Mouse (Mus musculus): ENCODE measurements around the gene Adamts10.

The Adamts10 gene

GRCm38 (mm10) chr17:33523918-33524755 lies at the start of gene Adamts10:
TSS of gene Adamts10 (plus strand) at chr17:33524204.
- DNase-seq, result peak; percentile 27

DNA sequence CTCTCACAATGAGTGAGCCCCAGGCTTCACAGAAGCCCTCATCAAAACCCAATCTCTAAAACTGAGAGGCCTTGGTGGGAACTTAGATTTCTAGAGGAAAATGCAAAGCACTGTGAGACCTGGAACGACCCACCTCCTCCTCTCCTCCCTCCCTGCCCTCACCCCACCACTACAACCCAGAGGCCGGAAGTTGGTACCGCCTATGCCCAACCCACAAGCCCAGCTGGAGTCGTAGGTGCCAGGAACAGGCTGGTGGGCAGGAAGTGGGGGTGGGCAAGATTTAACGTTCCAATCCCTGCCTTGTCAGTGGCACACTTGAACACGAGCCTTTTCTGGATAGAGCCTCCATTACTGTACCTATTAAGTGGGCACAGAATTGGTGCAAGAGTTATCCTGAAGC lies 40.0 kb upstream of the Adamts10 start:
- DNase-seq, result no peak

- no peak for DNase-seq
Measured at GRCm38 (mm10) chr17:33487211-33487610, 36.8 kb upstream of the Adamts10 start.

DNA sequence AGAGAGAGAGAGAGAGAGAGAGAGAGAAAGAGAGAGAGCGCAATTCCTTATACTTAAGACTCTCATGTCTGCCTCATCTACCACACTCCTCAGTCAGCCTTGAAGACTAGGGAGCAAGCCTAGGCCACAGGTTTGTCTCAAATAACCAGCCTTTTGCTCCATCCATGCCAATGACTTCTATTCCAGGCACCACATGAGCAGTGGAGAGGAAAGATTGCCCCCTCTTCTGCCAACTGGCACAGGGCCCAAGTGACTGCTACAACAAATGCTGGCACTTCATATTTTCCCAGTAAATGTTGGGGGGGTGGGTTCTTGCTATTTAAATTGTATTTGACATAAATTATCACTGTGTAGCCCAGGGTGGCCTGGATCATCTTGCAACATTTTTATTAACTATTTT lies 36.4 kb upstream of the Adamts10 start:
- DNase-seq, result no peak

DNA sequence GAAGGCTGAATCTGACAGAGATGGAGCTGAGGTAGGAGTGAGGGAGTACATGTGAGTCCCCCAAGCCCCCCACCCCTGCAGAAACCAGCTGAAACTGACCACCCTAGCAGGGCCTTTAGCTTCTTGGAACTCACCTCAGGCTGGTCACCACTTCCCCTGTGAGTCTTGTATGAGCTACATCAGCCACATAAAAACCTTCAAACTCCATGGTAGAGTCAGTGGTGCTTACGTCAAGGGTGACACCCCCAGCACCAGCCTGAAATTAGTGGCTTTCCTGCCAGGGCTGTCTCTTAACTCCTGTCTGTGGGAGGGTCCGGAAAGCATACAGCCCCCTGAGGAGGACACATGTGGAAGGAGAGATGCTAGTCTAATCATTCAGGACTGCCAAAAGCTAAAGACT lies 32.6 kb upstream of the Adamts10 start:
- no peak for DNase-seq

- no peak for DNase-seq
Measured at GRCm38 (mm10) chr17:33493065-33493464, 30.9 kb upstream of the Adamts10 start.

GRCm38 (mm10) chr17:33494586-33494985 lies 29.4 kb upstream of the Adamts10 start:
- no peak for DNase-seq

DNA sequence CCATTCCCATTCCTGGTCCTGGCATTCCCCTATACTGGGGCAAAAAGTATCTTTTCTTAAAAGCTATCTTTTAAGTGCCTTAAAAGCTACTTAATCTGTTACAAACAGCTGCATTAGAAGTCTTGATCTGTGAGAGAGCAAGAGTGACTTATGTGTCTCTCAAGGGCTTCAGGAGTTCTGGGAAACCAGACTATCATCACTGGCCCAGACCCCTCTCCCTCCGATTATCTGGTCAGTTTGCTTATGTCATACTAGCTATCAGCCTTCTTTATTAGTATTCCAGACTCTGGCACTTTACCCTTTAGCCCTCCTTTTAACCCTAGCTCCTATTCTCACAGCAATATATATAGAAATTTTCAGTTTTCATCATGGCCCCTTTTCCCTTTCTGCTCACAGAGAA lies 25.1 kb upstream of the Adamts10 start:
- DNase-seq, result no peak

- DNase-seq, result no peak
Measured at GRCm38 (mm10) chr17:33508386-33508785, 15.6 kb upstream of the Adamts10 start.

- DNase-seq, result no peak
Measured at GRCm38 (mm10) chr17:33510172-33510571, 13.8 kb upstream of the Adamts10 start.

GRCm38 (mm10) chr17:33512441-33513415 lies 11.3 kb upstream of the Adamts10 start:
- DNase-seq, result no peak

DNA sequence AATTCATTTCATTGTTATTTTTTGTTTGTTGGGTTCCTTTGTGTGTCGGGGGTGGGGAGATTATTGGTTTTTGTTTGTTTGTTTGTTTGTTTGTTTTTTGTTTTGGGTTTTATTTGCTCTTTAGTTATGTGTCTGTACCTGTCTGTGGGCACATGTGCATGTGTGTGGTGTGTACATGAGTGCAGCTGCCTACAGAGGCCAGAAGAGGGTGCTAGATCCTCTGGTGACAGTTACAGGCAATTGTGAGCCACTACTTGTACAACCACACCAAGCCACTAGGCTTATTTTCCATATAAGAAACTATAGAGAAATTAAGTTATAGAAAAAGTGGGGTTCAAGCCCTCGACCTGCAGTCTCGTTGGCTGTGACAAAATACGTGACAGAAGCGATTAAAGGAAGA lies 10.1 kb upstream of the Adamts10 start:
- no peak for DNase-seq

GRCm38 (mm10) chr17:33520366-33520765 lies 3.6 kb upstream of the Adamts10 start:
- no peak for DNase-seq

DNA sequence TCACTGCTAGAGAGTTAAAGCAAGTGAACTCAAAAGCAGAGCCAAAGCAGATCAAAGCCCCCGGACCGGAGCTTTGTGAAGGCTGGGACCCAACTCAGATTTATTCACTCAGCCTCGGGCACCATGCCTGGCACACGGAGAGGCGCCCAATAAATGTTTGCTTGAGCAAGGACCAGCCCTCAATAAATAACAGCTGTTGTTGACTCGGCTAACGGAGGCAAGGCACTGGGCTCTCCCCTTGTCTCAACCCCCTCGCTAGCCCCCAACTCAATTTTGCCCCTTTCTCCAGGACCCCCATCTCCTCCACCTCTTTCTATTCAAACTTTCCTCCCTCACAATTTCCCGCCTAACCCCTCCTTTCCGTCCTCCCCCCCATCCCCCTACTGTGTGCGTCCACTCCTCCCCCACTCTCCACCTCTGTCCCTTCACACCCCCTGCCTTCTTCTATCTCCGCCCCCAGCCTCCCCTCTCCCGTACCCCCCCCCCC lies 530 bp upstream of the Adamts10 start:
- no peak for DNase-seq

GRCm38 (mm10) chr17:33524806-33525373 lies 886 bp downstream of the Adamts10 start:
- DNase-seq, result no peak

DNA sequence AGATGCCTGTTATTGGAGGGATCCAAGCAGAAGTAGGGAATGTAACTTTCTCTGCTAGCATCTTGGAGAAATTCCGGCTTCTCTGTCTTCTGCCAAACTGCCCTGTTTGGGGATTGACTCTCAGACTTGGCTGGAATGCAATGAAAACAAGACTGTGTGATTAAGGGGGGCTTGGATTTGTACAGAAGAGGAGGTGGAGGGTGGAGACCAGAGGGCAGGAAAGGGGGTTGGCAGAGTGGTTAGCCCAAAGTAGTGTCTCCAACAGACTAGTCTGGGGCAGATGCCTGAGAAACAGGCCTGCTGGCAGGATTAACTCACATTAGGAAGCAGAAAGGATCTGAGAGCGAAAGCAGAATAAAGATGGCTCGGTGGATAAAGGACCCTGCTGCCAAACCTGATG lies 2.5 kb downstream of the Adamts10 start:
- no peak for DNase-seq

DNA sequence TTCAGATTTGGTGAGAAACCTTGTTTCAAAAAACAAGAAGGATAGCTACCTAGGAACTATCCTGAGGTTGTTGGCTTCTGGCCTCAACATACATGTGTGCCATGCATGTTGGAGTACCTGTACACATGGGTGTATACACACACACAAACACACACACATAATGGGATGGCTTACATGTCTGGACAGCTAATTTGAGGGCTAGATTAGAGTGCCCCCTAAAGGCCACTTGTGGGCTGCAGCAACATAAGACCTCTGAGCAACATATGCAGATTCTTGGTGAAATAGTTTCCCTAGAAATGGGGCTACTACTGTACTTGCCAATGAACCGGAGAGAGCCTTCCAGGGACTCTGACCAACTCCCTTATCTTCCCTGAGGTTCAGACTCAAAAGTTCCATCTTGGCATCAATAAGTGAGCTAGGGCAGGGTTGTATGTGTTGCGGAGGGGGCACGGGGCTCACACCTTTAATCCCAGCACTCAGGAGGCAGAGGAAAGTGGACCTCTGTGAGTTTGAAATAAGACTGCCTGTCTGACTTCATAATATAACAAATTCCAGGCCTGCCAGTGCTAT lies 15.2 kb downstream of the Adamts10 start:
- peak; percentile 38 for DNase-seq

GRCm38 (mm10) chr17:33539878-33540277 lies 15.9 kb downstream of the Adamts10 start:
- DNase-seq, result no peak

DNA sequence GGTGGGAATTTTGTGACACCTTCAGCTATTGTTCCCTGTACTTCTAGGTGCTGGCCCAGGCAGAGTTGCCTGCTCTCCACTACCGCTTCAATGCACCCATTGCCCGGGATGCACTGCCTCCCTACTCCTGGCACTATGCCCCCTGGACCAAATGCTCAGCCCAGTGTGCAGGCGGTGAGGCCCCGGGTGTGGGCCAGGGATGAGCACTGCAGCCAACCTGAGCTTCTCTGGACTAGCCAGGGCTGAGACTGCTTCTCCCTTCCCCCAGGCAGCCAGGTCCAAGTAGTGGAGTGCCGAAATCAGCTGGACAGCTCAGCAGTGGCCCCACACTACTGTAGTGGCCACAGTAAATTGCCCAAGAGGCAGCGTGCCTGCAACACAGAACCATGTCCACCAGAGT lies 25.2 kb downstream of the Adamts10 start:
- no peak for DNase-seq

GRCm38 (mm10) chr17:33550388-33550787 lies 26.4 kb downstream of the Adamts10 start:
- DNase-seq, result no peak

GRCm38 (mm10) chr17:33552113-33552512 lies 28.1 kb downstream of the Adamts10 start:
- no peak for DNase-seq

DNA sequence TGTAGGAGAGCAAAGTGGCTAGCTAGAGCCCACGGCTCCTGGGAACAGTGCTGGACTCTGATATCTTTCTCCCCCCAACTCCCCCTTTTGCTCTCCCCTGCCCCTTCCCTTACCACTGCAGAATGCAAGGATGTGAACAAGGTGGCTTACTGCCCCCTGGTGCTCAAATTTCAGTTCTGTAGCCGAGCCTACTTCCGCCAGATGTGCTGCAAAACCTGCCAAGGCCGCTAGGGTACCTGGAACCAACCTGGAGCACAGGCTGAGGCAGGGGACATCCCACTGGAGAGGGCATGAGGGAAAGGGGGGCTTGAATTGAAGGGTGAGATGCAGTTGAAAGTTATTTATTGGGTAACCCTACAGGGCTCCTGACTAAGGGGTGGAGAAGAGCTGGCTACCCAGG lies 29.0 kb downstream of the Adamts10 start:
- DNase-seq, result no peak

DNA sequence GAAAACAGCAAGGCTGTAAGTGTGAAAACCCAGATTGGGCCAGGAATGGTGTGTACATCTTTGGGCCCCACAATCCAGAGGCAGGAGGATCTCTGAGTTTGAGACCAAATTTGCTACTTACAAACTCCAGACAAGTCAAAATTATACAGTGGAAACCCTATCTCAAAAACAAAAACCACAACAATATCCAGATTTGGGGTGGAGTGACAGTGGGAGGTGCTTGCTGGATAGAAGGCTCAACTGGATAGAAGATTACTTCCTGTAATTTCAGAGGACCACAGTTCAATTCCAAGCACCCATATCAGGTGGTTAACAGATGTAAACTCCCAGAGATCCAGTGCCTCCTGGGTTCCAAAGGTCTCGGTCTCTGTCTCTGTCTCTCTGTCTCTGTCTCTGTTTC lies 30.5 kb downstream of the Adamts10 start:
- DNase-seq, result no peak
